Mouse (Mus musculus) neural tube, embryonic 11.5 days (tissue): Measurements from ENCODE around the gene Sorcs1. TPM values are rescaled to one million over a fixed set of nuclear protein-coding genes. Genes with fewer than 3 reads are reported as not detected.
A peak's percentile ranks its signal among the peaks of the same experiment; 100 is the strongest.

Source experiments
- ATAC-seq: fragments of 200-750 bp; cut with Nextera tagmentation; 2 replicates; pipeline ENCODE4 v1.8.0; 2017; ENCODE audit warnings: moderate number of reproducible peaks, mild to moderate bottlenecking, moderate TSS enrichment, moderate library complexity; ENCODE audit not compliant: insufficient read depth, low FRiP score, low TSS enrichment
- DNase-seq: peaks from one replicate; pipeline ENCODE4 v3.0.0-alpha.2; 2015; ENCODE audit warnings: low spot score
- H3K27ac ChIP-seq: fragments of 300-500 bp; sonication (generic); 2 replicates; pipeline ENCODE4 v1.5.1; 2014; ENCODE audit warnings: low read depth, mild to moderate bottlenecking, low read length
- H3K27me3 ChIP-seq: fragments of 300-500 bp; sonication (generic); 2 replicates; pipeline ENCODE4 v1.6.1; 2014; ENCODE audit warnings: mild to moderate bottlenecking, low read length, mixed read lengths; ENCODE audit not compliant: control insufficient read depth, insufficient read depth
- H3K36me3 ChIP-seq: fragments of 300-500 bp; sonication (generic); 2 replicates; pipeline ENCODE4 v1.6.1; 2014; ENCODE audit warnings: mild to moderate bottlenecking, low read length, moderate library complexity, mixed read lengths; ENCODE audit not compliant: control insufficient read depth, insufficient read depth
- H3K4me1 ChIP-seq: fragments of 300-500 bp; sonication (generic); 2 replicates; pipeline ENCODE4 v1.6.1; 2014; ENCODE audit warnings: low read length, mixed read lengths; ENCODE audit not compliant: control insufficient read depth, insufficient read depth
- H3K4me2 ChIP-seq: fragments of 300-500 bp; sonication (generic); 2 replicates; pipeline ENCODE4 v1.6.1; 2014; ENCODE audit warnings: low read depth, mild to moderate bottlenecking, moderate library complexity
- H3K4me3 ChIP-seq: fragments of 300-500 bp; sonication (generic); 2 replicates; pipeline ENCODE4 v1.5.1; 2014; ENCODE audit warnings: low read depth, low read length
- H3K9ac ChIP-seq: fragments of 300-500 bp; sonication (generic); 2 replicates; pipeline ENCODE4 v1.6.1; 2014; ENCODE audit warnings: mild to moderate bottlenecking, low read length
- H3K9me3 ChIP-seq: fragments of 300-500 bp; sonication (generic); 2 replicates; pipeline ENCODE4 v1.6.1; 2016; ENCODE audit warnings: low read length; ENCODE audit not compliant: control insufficient read depth
- WGBS: fragments of 180-500 bp; shearing (Covaris S2); extraction: QIAGEN DNeasy Blood & Tissue Kit; methylation state at CpG from one replicate; pipeline ENCODE4 v1.1.7; 2014; 5-methylcytosine and 5-hydroxymethylcytosine counted together
- polyA plus RNA-seq: library from polyadenylated mRNA; unstranded; fragments of >200 nt; fragmentation: Nextera tagmentation; extraction: Ambion mirVana; gene quantifications from 2 replicates; pipeline ENCODE4 v1.2.1, GENCODE M21; 2014

The Sorcs1 gene
- polyA plus RNA-seq, 1 experiment from 2014 or later: 2.9 TPM

DNA sequence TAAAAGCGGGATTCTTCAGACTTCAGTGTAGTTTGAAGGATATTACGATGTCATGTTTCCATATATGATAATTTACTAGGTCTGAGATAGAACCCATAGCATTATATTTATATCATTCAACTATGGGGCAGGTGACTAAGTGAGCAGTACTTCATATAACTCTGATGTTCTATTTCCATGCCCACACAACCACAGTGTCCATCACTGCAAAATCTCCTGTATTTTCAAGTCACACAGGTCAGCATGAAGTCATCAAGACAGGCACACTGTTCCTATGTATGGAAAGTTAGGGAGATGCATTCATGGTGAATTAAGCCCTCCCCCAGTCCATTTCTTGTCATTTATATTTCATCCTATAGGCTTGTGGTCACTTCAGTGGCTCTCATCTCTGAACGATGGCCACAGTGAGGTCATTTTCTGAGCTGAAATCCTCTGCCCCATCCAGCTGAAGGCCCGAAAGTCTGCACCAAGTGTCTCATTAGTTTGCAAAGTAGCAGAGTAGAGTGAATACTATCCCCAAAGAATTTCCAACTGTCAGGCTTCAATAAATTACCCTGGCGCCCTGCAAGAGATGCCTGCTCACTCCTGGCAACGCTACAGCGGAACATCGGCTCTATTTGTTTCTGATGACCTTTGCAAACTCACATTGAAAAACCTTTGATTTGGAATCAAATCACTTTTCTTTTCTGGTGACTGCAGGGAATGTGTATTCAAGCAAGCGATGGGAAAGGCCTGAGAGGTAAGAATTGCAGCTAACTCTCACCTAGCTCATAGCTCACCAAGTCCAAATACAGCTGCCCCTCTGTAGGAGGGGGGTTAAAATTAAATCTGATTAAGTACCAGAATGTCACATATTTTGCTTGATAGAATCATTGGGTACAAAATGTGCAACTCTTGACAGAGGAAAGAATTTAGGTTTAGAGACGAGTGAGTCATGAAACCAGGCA lies 492.4 kb downstream of the Sorcs1 start:
- H3K36me3 ChIP-seq: no peaks in the 10 kb centered on the region
- no peak overlapping the region for H3K9ac ChIP-seq
- H3K9me3 ChIP-seq: no peaks in the 10 kb centered on the region
- ATAC-seq (peak; percentile 86), DNase-seq (peak; percentile 25)
- no peaks in the 10 kb centered on the region for H3K27me3 ChIP-seq
- H3K27ac ChIP-seq: no peak overlapping the region
- no peak overlapping the region for H3K4me3 ChIP-seq
- no peak overlapping the region for H3K4me2 ChIP-seq
- WGBS: 42% methylated on average over 10 of the region's 10 CpGs
- no peaks in the 10 kb centered on the region for H3K4me1 ChIP-seq

DNA sequence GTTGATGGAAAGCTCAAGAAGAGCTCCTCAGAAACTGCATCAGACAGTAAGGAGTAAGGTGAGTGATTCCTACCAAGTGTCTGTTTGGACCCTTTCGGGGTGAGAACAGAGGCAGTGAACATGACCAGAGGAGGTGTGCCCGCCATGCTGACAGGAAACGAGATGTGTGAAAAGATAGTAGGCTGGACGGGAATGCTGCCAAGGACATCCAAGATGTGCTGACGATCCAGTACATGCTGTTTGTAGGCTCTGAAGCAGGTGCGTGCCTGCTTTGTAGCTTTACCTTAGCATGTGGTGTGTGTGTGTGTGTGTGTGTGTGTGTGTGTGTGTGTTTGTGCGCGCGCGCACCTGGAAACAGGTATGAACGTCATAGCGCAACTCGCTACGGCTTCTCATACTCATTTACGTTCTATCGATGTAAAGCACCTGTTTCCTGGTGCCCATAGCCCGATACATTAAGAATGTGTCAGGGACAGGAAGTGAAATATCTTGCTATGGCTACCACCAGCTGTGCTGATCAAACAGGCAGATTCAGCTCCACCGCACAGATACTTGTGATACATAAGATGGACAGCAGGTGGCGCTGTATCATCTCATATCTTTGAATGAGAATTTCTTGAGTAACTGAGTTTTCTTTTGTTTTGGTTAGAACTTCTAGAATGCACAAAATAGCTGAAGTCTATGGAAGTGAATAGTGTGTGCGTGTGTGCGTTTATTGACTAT lies 493.4 kb downstream of the Sorcs1 start:
- no peaks in the 10 kb centered on the region for H3K4me1 ChIP-seq
- no peak overlapping the region for H3K9ac ChIP-seq
- ATAC-seq (peak; percentile 36), DNase-seq (peak; percentile 69)
- WGBS: 58% methylated on average over 21 of the region's 21 CpGs
- H3K36me3 ChIP-seq: no peaks in the 10 kb centered on the region
- no peak overlapping the region for H3K4me2 ChIP-seq
- no peak overlapping the region for H3K27ac ChIP-seq
- H3K4me3 ChIP-seq: no peak overlapping the region
- H3K9me3 ChIP-seq: no peaks in the 10 kb centered on the region
- no peaks in the 10 kb centered on the region for H3K27me3 ChIP-seq

DNA sequence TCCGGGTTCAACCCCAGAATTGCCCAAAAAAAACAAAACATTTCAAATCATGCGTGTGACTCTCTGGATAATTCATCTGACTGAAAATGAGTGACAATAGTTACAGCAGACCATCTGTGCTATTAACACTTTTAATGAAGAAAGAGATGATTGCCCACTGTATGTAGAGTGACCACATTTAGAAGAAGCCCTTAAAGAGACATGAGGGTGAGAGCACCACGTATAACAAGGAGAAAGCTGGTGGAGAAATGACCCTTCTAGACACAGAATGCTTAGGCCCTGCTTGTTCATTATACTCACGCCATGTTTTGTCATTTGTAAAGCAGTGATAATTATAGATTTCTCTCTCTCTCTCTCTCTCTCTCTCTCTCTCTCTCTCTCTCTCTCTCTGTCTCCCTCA lies 499.6 kb downstream of the Sorcs1 start:
- H3K4me3 ChIP-seq: no peak overlapping the region
- ATAC-seq (no peak), DNase-seq (no peak)
- WGBS: 86% methylated on average over 4 of the region's 4 CpGs
- H3K27ac ChIP-seq: no peak overlapping the region
- no peak overlapping the region for H3K9ac ChIP-seq
- no peaks in the 10 kb centered on the region for H3K27me3 ChIP-seq
- H3K9me3 ChIP-seq: no peaks in the 10 kb centered on the region
- no peaks in the 10 kb centered on the region for H3K4me1 ChIP-seq
- H3K4me2 ChIP-seq: no peak overlapping the region
- H3K36me3 ChIP-seq: no peaks in the 10 kb centered on the region

DNA sequence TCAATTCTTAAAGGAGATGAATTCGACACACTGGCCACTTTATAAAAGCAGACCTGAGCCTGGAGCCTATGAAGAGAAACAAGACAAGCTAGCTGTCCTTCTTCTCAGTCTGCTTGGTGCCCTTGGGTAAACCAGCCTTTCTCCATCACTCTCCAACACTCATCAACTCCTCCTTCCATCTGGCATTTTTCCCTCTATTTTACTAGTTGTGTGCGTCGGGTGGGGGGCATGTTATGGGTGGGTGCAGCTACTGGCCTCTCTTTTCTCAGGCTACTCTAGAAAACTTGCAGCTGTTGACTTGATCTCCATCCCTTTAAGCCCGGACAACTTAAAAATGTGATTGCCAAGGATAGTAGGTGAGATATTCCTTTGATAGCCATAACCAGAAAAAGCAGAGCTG lies 500.3 kb downstream of the Sorcs1 start:
- no peak overlapping the region for H3K9ac ChIP-seq
- no peak overlapping the region for H3K4me2 ChIP-seq
- DNase-seq: no peak

DNA sequence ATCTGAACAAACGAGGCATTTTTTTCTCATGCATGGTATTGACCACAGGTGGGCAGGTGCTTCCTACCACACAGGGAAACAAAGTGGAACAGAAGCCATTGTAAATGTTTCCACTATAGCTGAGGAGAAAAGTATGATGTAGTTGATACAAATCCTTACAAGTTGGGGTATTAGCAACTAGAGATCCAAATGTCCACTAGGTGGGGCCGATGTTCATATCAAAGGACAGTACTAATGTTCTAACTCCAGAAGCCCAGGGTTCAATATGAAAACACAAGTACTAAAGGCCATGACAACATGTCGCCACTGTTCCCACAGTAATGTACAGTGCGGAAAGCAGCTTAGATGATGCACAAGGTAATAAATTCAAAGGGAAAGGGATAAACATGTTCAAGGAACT lies 506.6 kb downstream of the Sorcs1 start:
- no peak for DNase-seq
- no peak overlapping the region for H3K9ac ChIP-seq
- H3K9me3 ChIP-seq: no peaks in the 10 kb centered on the region
- H3K27ac ChIP-seq: no peak overlapping the region
- WGBS: 76% methylated on average over 4 of the region's 4 CpGs
- H3K4me1 ChIP-seq: no peaks in the 10 kb centered on the region
- ATAC-seq: peak; percentile 50; the same call in 1 of the 2 replicates
- H3K36me3 ChIP-seq: no peaks in the 10 kb centered on the region
- H3K27me3 ChIP-seq: no peaks in the 10 kb centered on the region
- H3K4me3 ChIP-seq: no peak overlapping the region
- H3K4me2 ChIP-seq: no peak overlapping the region

More for the DNA sequence above, 500.3 kb downstream of the Sorcs1 start:
- 85% methylated on average over 4 of the region's 4 CpGs for WGBS
- ATAC-seq: no peak
- no peaks in the 10 kb centered on the region for H3K27me3 ChIP-seq
- H3K4me3 ChIP-seq: no peak overlapping the region
- no peaks in the 10 kb centered on the region for H3K4me1 ChIP-seq
- H3K36me3 ChIP-seq: no peaks in the 10 kb centered on the region
- H3K27ac ChIP-seq: no peak overlapping the region
- no peaks in the 10 kb centered on the region for H3K9me3 ChIP-seq

DNA sequence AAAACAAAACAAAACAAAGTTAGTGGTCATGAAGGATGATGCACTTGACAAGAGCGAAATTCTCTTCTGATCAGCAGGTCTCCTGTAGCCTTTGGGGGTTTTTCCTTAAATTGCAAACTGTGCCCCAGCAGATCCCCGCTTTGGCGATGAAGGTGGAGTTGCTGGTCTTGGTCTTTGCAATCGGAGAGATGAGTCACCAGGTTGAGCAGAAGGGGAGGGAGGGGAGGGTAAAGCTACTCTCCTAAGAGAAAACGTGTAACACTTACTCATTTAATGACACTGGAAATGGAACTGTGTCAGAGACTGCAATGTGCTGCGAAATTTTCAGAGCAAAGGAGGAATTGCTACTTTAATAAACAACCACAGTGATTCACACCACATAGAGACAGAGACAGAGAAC lies 527.3 kb downstream of the Sorcs1 start:
- WGBS: 81% methylated on average over 6 of the region's 6 CpGs
- H3K4me3 ChIP-seq: no peak overlapping the region
- no peak for ATAC-seq

DNA sequence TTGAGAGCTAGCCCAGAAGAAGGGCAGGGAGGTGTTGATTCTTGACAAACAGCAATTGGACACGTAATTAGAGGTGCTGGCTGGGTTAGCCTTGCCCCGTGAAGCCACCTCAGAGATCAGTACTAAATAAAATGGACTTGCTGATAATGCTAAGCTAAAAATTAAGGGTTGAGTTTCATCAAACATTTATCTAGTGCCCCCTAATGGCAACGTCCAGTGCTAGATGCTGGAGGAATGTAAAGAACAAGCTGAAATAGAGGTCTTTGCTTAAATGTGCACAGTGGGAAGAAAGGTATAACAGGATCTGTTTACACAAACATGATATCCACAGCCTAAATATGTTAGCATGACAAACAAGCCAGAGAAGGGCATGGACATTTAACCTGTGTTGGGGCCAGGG lies 532.5 kb downstream of the Sorcs1 start:
- Histone ChIP-seq H3K4me3 (no peak overlapping the region), H3K27ac (no peak overlapping the region), H3K4me1 (no peaks in the 10 kb centered on the region), H3K9ac (no peak overlapping the region), H3K4me2 (no peak overlapping the region), H3K27me3 (no peaks in the 10 kb centered on the region), H3K9me3 (no peaks in the 10 kb centered on the region), H3K36me3 (no peaks in the 10 kb centered on the region)
- 39% methylated on average over 3 of the region's 3 CpGs for WGBS
- DNase-seq (no peak), ATAC-seq (no peak)

More for the DNA sequence above, 527.3 kb downstream of the Sorcs1 start:
- no peak overlapping the region for H3K27ac ChIP-seq
- H3K9ac ChIP-seq: no peak overlapping the region
- H3K36me3 ChIP-seq: no peaks in the 10 kb centered on the region
- H3K4me2 ChIP-seq: no peak overlapping the region
- H3K27me3 ChIP-seq: no peaks in the 10 kb centered on the region
- no peaks in the 10 kb centered on the region for H3K4me1 ChIP-seq
- DNase-seq: no peak
- no peaks in the 10 kb centered on the region for H3K9me3 ChIP-seq

DNA sequence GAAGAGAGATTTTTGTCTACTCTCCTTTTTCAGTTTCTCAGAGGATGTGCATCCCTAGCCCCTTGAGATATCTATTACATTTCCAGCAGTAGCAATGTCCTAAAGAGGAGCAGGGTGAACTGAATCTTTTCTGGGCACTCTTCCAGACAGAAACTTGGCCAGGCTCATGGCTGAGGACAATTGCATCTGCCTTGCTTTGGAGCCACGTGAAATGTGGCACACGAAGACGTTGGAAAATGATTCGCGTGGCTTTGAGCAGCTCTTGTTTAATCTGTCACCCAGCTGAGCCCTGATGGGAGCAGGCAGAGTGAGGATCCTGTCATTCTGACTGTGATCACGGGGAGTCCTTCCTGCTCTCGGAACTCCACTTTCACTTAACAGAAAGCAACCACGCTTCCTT lies 536.6 kb downstream of the Sorcs1 start:
- H3K36me3 ChIP-seq: no peaks in the 10 kb centered on the region
- no peak overlapping the region for H3K27ac ChIP-seq
- no peak for DNase-seq
- no peaks in the 10 kb centered on the region for H3K27me3 ChIP-seq
- H3K9me3 ChIP-seq: no peaks in the 10 kb centered on the region
- ATAC-seq: no peak
- WGBS: 87% methylated on average over 8 of the region's 8 CpGs
- H3K4me3 ChIP-seq: no peak overlapping the region
- H3K4me2 ChIP-seq: no peak overlapping the region
- H3K4me1 ChIP-seq: no peaks in the 10 kb centered on the region
- no peak overlapping the region for H3K9ac ChIP-seq
